Mouse (Mus musculus) heart, embryonic 14.5 days (tissue): ENCODE measurements around the gene Clspn. TPM values are rescaled to one million over a fixed set of nuclear protein-coding genes. Genes with fewer than 3 reads are reported as not detected.
"Not testable (repeated sequence)": the region's sequence is repeated elsewhere in the genome, so short reads cannot be mapped to it uniquely, and the experiment has no call there.

Experiments used
- ATAC-seq: fragments of 200-750 bp; cut with Nextera tagmentation; 2 replicates; pipeline ENCODE4 v1.8.0; 2017; ENCODE audit warnings: low read depth, moderate TSS enrichment; ENCODE audit not compliant: insufficient number of reproducible peaks, insufficient read depth, low FRiP score
- H3K27ac ChIP-seq, 2 experiments: fragments of 200-500 bp in 1 of 2; fragments of 300-500 bp in 1 of 2; sonication (generic) in 1 of 2; replicated peaks in 1 of 2; 2 replicates each; pipeline ENCODE4 v1.5.1; 2012 to 2014; ENCODE audit warnings: low read depth in 2 of 2, low read length in 2 of 2, control low read depth in 1 of 2, mild to moderate bottlenecking in 1 of 2, mixed read lengths in 1 of 2; ENCODE audit not compliant: control insufficient read depth in 1 of 2, insufficient read depth in 1 of 2
- H3K27me3 ChIP-seq: fragments of 300-500 bp; sonication (generic); 2 replicates; pipeline ENCODE4 v1.6.1; 2014; ENCODE audit warnings: mild to moderate bottlenecking, low read length, control low read depth; ENCODE audit not compliant: control insufficient read depth, insufficient read depth
- H3K36me3 ChIP-seq: fragments of 300-500 bp; sonication (generic); 2 replicates; pipeline ENCODE4 v1.6.1; 2014; ENCODE audit warnings: mild to moderate bottlenecking, control low read depth, low read length, mixed read lengths; ENCODE audit not compliant: control insufficient read depth, insufficient read depth
- H3K4me1 ChIP-seq, 2 experiments: fragments of 200-500 bp in 1 of 2; fragments of 300-500 bp in 1 of 2; sonication (generic) in 1 of 2; 2 replicates each; pipeline ENCODE4 v1.6.1; 2012 to 2014; ENCODE audit warnings: low read length in 2 of 2, control low read depth in 1 of 2, mixed read lengths in 1 of 2; ENCODE audit not compliant: control insufficient read depth in 2 of 2, insufficient read depth in 2 of 2
- H3K4me2 ChIP-seq: fragments of 300-500 bp; sonication (generic); 2 replicates; pipeline ENCODE4 v1.6.1; 2014; ENCODE audit warnings: mild to moderate bottlenecking, low read length
- H3K4me3 ChIP-seq, 2 experiments: fragments of 200-500 bp in 1 of 2; fragments of 300-500 bp in 1 of 2; sonication (generic) in 1 of 2; 2 replicates each; pipeline ENCODE4 v1.5.1; 2012 to 2014; ENCODE audit warnings: low read length in 2 of 2, mild to moderate bottlenecking in 2 of 2, control low read depth in 1 of 2, low read depth in 1 of 2, moderate library complexity in 1 of 2; ENCODE audit not compliant: control insufficient read depth in 1 of 2, insufficient read depth in 1 of 2
- H3K9ac ChIP-seq: fragments of 300-500 bp; sonication (generic); 2 replicates; pipeline ENCODE4 v1.6.1; 2014; ENCODE audit warnings: mild to moderate bottlenecking, low read length
- H3K9me3 ChIP-seq: fragments of 300-500 bp; sonication (generic); 2 replicates; pipeline ENCODE4 v1.6.1; 2016; ENCODE audit warnings: low read length, control low read depth; ENCODE audit not compliant: control insufficient read depth
- whole genome bisulfite sequencing: fragments of 180-500 bp; shearing (Covaris S2); extraction: QIAGEN DNeasy Blood & Tissue Kit; methylation state at CpG from one replicate; pipeline ENCODE4 v1.1.7; 2014; 5-methylcytosine and 5-hydroxymethylcytosine counted together
- polyA plus RNA-seq: library from polyadenylated mRNA; unstranded; fragments of >200 nt; fragmentation: Nextera tagmentation; extraction: Ambion mirVana; gene quantifications from 2 replicates; pipeline ENCODE4 v1.2.1, GENCODE M21; 2014

Clspn gene
- polyA plus RNA-seq, 1 experiment from 2014 or later = 21.2 TPM

DNA sequence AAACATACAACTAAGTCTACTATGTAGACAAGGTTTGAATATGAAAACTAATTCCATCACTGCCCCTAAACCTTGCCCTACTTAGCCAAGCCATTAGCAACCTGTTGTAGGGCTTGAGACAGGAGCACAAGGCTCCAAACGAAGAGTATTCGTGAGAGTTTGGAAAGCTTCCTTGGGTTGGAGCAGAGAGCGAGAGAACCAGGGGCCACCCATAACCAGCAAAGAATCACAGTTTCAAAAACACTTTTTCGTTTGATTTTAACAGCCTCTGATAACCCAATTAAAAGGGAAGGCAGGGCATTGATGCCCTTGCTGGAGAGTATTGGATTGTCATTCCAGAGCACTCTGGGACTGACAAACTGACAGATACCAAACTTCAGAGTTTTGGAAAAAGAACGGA lies 24.4 kb upstream of the Clspn start:
- Histone ChIP-seq H3K27ac (no peak overlapping the region), H3K4me3 (peak overlapping the region; percentile 83 to 96), H3K36me3 (no peaks in the 10 kb centered on the region), H3K9me3 (no peaks in the 10 kb centered on the region), H3K4me1 (peaks cover 3 to 4% of the 10 kb centered on the region in 2 experiments; a peak in 2 of 4 replicates), H3K27me3 (no peaks in the 10 kb centered on the region), H3K9ac (peak overlapping the region; percentile 87), H3K4me2 (peak overlapping the region; percentile 91)
- 45% methylated on average over 5 of the region's 5 CpGs for WGBS
- no peak for ATAC-seq

DNA sequence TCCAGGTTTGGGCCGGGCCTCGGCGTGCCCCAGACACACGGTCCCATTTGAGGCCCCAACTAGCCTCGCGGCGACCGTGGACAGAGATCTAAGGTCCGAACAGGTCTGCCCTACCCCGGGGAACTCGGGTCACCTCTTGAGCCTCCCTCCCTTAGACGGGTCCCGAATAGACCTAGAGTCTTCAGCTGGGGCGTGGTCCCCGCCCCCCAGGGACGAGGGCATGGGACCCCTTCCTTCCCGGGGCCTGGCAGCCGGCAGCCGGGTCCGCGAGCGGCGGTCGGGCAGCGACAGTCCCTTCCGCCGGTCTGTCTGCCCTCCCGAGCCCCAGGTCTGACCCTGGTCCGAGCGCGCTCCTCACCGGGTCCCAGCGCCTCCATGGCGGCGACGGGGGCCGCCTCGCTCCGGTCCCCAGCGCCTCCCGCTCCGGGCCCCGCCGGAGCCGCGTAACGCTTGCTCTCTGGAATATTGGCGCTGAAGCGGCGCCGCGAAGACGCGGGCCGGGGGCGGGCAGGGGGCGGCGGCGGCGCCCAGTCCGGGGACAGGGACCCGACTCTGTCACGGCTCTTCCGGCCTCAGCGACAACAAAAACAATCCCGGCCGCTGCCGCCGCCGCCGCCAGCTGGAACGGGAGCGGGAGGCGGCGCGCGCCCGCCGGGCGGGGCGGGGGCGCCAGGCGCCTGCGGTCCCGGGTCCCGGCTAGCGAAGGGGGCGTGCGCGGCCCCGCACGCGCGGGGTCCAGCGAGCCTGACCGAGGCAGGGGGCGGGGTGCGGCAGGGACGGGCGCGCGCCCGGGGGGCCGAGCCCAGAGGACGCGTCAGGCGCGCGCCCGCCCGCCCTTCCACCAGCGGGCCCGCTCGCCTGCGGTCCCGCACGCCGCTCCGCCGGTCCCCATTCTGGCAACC lies 23.7 kb upstream of the Clspn start, which contains the start of gene Ago4:
Gene Ago4, minus strand, starts transcription at position 646 of the 902 bp plus-strand sequence.
- no peaks in the 10 kb centered on the region for H3K9me3 ChIP-seq
- no peaks in the 10 kb centered on the region for H3K27me3 ChIP-seq
- under 1% methylated on average over 48 of the region's 120 CpGs for WGBS
- peak; percentile 79 for ATAC-seq
- H3K4me1 ChIP-seq = peaks cover 3 to 4% of the 10 kb centered on the region in 2 experiments; a peak in 2 of 4 replicates
- H3K4me2 ChIP-seq = peak within 1 kb of the TSS; percentile 91
- peak within 1 kb of the TSS; percentile 87 for H3K9ac ChIP-seq
- H3K27ac ChIP-seq = peak within 1 kb of the TSS in 1 of 2 experiments; percentile 24; a peak in 1 of 4 replicates
- peak within 1 kb of the TSS; percentile 83 to 96 for H3K4me3 ChIP-seq
- H3K36me3 ChIP-seq = no peaks in the 10 kb centered on the region

DNA sequence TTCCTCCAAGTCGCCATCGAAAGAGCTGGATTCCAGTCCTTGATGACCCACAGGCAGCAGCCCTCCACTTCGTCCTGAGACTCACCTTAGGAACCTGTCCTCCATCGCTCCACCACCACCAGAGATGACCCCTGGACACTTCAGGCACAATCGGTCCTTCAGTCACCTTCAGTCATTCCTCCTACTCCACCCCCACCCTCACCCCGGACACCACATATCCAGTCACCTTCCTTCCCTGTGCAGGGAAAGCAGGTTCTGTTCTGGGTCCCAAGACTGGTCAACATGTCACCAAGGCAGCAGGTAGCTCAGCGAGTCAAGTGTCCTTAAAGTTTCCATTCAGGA lies 23.0 kb upstream of the Clspn start:
- Histone ChIP-seq H3K4me2 (peak overlapping the region; percentile 91), H3K9ac (peak overlapping the region; percentile 87), H3K4me3 (peak overlapping the region; percentile 83 to 96), H3K27ac (no peak overlapping the region), H3K27me3 (no peaks in the 10 kb centered on the region), H3K9me3 (no peaks in the 10 kb centered on the region), H3K36me3 (no peaks in the 10 kb centered on the region), H3K4me1 (peaks cover 3 to 4% of the 10 kb centered on the region in 2 experiments; a peak in 2 of 4 replicates)
- WGBS = 13% methylated on average over 7 of the region's 7 CpGs
- no peak for ATAC-seq

DNA sequence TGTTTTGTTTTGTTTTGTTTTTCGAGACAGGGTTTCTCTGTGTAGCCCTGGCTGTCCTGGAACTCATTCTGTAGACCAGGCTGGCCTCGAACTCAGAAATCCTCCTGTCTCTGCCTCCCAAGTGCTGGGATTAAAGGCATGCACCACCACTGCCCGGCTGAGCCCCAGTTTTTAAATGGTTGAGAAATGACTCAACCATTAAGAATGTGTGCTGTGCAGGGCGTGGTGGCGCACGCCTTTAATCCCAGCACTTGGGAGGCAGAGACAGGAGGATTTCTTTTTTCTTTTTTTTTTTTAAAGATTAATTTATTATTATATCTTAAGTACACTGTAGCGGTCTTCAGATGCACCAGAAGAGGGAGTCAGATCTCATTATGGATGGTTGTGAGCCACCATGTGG lies 21.1 kb upstream of the Clspn start:
- not testable (repeated sequence) for H3K4me1 ChIP-seq, H3K9me3 ChIP-seq, ATAC-seq, H3K27me3 ChIP-seq, H3K9ac ChIP-seq, H3K36me3 ChIP-seq, H3K4me2 ChIP-seq, H3K27ac ChIP-seq, H3K4me3 ChIP-seq
- 88% methylated on average over 7 of the region's 7 CpGs for WGBS

DNA sequence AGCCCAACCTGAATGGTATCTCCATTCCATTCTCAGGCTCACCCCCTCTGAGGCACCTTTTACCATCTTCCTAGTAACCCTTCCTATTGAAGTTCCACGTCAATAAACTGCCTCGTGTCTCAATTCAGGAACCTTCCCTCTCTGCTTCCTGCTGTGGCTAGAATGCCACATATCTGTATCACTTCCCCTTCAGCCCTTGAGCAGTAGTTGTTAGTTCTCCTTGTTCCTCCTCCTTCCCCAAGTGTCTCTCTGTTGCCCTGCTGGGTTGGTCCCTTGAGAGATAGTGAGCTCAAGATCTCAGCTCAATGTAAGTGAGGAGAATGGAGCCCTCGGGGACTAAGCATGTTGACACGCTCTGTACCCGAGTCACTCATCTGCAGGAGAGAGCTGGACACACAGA lies 19.9 kb upstream of the Clspn start:
- Histone ChIP-seq H3K27ac (no peak overlapping the region), H3K27me3 (no peaks in the 10 kb centered on the region), H3K4me3 (no peak overlapping the region), H3K9me3 (no peaks in the 10 kb centered on the region), H3K4me1 (peaks cover 3 to 4% of the 10 kb centered on the region in 2 experiments; a peak in 2 of 4 replicates), H3K36me3 (no peaks in the 10 kb centered on the region), H3K4me2 (no peak overlapping the region), H3K9ac (no peak overlapping the region)
- WGBS = 64% methylated on average over 5 of the region's 5 CpGs
- ATAC-seq = no peak

DNA sequence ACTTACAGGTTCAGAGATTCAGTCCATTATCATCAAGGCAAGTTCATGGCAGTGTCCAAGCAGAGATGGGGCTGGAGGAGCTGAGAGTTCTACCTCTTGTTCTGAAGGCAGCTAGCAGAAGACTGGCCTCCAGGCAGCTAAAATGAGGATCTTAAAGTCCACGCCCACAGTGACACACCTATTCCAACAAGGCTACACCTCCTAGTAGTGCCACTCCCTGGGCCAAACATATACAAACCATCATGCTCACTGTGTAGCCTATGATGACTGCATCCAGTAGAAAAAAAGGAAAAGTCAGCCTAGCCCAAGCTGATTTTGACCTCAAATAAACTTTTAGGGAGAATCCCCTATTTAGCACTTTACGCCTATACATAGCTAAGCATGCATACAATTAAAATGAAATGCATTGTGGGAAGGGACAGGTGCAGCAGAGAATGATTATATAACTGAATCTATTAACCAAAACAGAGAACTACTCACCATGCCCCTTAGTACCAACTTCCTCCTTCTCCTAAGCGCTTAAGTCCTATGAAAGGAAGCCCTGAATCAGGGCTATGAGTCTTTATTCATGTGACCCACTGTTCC lies 16.2 kb upstream of the Clspn start:
- H3K27me3 ChIP-seq = no peaks in the 10 kb centered on the region
- WGBS = 75% methylated on average over 3 of the region's 3 CpGs
- H3K9ac ChIP-seq = no peak overlapping the region
- no peak overlapping the region for H3K4me2 ChIP-seq
- no peak overlapping the region for H3K4me3 ChIP-seq
- H3K9me3 ChIP-seq = no peaks in the 10 kb centered on the region
- no peak for ATAC-seq
- no peak overlapping the region for H3K27ac ChIP-seq
- H3K36me3 ChIP-seq = no peaks in the 10 kb centered on the region
- H3K4me1 ChIP-seq = 0 out of 4 replicates have a peak, but pooled peaks cover 0 to 2% of the 10 kb centered on the region in 2 experiments

DNA sequence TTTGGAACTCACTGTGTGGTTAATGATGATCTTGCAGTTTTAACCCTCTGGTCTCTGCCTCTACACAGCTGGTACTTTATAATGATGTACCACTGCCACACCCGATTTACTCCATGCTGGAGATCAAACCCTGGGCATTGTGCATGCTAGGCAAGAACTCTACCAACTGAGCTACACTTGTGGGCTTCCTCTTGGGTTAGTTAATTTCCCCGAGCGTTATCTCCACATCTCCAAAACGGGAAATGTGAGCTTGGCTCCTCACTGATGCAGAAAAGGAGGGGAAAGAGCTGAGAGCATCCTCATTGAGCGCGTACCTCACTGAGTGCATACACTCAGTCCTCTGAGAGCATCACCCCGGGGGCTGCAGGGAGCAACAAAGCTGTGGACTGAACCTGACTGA lies 13.9 kb upstream of the Clspn start:
- 65% methylated on average over 7 of the region's 7 CpGs for WGBS
- ATAC-seq = no peak
- H3K9ac ChIP-seq = no peak overlapping the region
- no peaks in the 10 kb centered on the region for H3K9me3 ChIP-seq
- H3K4me1 ChIP-seq = 0 out of 4 replicates have a peak, but pooled peaks cover 0 to 2% of the 10 kb centered on the region in 2 experiments
- H3K27me3 ChIP-seq = no peaks in the 10 kb centered on the region
- no peak overlapping the region for H3K4me3 ChIP-seq
- no peak overlapping the region for H3K4me2 ChIP-seq
- H3K27ac ChIP-seq = no peak overlapping the region
- no peaks in the 10 kb centered on the region for H3K36me3 ChIP-seq
